Mouse (Mus musculus) lung, postnatal 36 days (tissue): ENCODE results near the gene Wfdc10.

Experiments used
- DNase-seq: peaks from one replicate; pipeline ENCODE4 v3.0.0; 2022; ENCODE audit warnings: mixed read lengths

Wfdc10 gene

GRCm38 (mm10) chr2:164655858-164656257, at the start of gene Wfdc10:
Wfdc10 (plus strand) TSS chr2:164656046.
- peak; percentile 73 for DNase-seq

- no peak for DNase-seq
These were observed 47.1 kb upstream of the Wfdc10 start for GRCm38 (mm10) chr2:164608781-164609180.

GRCm38 (mm10) chr2:164613471-164613870, 42.4 kb upstream of the Wfdc10 start, which contains the start of the genes Wfdc6b and Wfdc8:
Wfdc6b (plus strand) TSS chr2:164613522.
Wfdc8 (minus strand) TSS chr2:164613626.
- DNase-seq: peak; percentile 78

GRCm38 (mm10) chr2:164615386-164615785, 40.5 kb upstream of the Wfdc10 start:
- DNase-seq: no peak

GRCm38 (mm10) chr2:164619050-164619449, 36.8 kb upstream of the Wfdc10 start:
- DNase-seq: peak; percentile 35

- no peak for DNase-seq
These were observed 34.1 kb upstream of the Wfdc10 start for GRCm38 (mm10) chr2:164621775-164622174.

GRCm38 (mm10) chr2:164635266-164635665, 20.6 kb upstream of the Wfdc10 start:
- peak; percentile 19 for DNase-seq

GRCm38 (mm10) chr2:164638696-164639095, 17.1 kb upstream of the Wfdc10 start, which contains the start of gene Wfdc16:
Wfdc16 (minus strand) TSS chr2:164638796.
- no peak for DNase-seq

- peak; percentile 35 for DNase-seq
These were observed 14.7 kb upstream of the Wfdc10 start for GRCm38 (mm10) chr2:164641129-164641528.

- peak; percentile 11 for DNase-seq
These were observed 13.8 kb upstream of the Wfdc10 start for GRCm38 (mm10) chr2:164641881-164642673.

GRCm38 (mm10) chr2:164656483-164656882, 637 bp downstream of the Wfdc10 start, which contains the start of gene Wfdc9:
Wfdc9 (minus strand) TSS chr2:164656583.
- DNase-seq: no peak

GRCm38 (mm10) chr2:164664851-164665250, 9.0 kb downstream of the Wfdc10 start:
- DNase-seq: no peak

- DNase-seq: no peak
These were observed 14.4 kb downstream of the Wfdc10 start for GRCm38 (mm10) chr2:164670261-164670660.

- DNase-seq: no peak
These were observed 15.1 kb downstream of the Wfdc10 start for GRCm38 (mm10) chr2:164670938-164671337.

GRCm38 (mm10) chr2:164673987-164674386, 18.1 kb downstream of the Wfdc10 start, which contains the start of gene Wfdc11:
Wfdc11 (minus strand) TSS chr2:164674087.
- no peak for DNase-seq

- DNase-seq: no peak
These were observed 20.3 kb downstream of the Wfdc10 start for GRCm38 (mm10) chr2:164676103-164676502.

GRCm38 (mm10) chr2:164676916-164677685, 21.3 kb downstream of the Wfdc10 start:
- peak; percentile 8 for DNase-seq

GRCm38 (mm10) chr2:164678848-164679625, 23.2 kb downstream of the Wfdc10 start:
- DNase-seq: peak; percentile 91

GRCm38 (mm10) chr2:164679906-164680305, 24.1 kb downstream of the Wfdc10 start:
- DNase-seq: peak; percentile 70

- DNase-seq: no peak
These were observed 29.0 kb downstream of the Wfdc10 start, which contains the start of gene Wfdc13 for GRCm38 (mm10) chr2:164684807-164685206. Wfdc13 (plus strand) TSS chr2:164685107.

GRCm38 (mm10) chr2:164698201-164698600, 42.4 kb downstream of the Wfdc10 start, which contains the start of gene Spint4:
Spint4 (plus strand) TSS chr2:164698501.
- no peak for DNase-seq

- no peak for DNase-seq
These were observed 45.1 kb downstream of the Wfdc10 start for GRCm38 (mm10) chr2:164700959-164701358.
